Mouse (Mus musculus): Measurements from ENCODE around the gene Tmem98.
A peak's percentile ranks its signal among the peaks of the same experiment; 100 is the strongest.

Tmem98 gene

GRCm38 (mm10) chr11:80809993-80810821 lies at the start of gene Tmem98:
Gene Tmem98, plus strand, starts transcription at chr11:80810175.
- DNase-seq (ENCODE audit: extremely low spot score, low read depth, low spot score) = no peak

GRCm38 (mm10) chr11:80761285-80761974 lies 48.5 kb upstream of the Tmem98 start:
- no peak for DNase-seq (ENCODE audit: extremely low spot score, low read depth, low spot score)

GRCm38 (mm10) chr11:80762066-80762465 lies 47.9 kb upstream of the Tmem98 start:
- DNase-seq (ENCODE audit: extremely low spot score, low read depth, low spot score) = no peak

- no peak for DNase-seq (ENCODE audit: extremely low spot score, low read depth, low spot score)
Measured at GRCm38 (mm10) chr11:80766068-80766467, 43.9 kb upstream of the Tmem98 start.

- DNase-seq (ENCODE audit: extremely low spot score, low read depth, low spot score) = no peak
Measured at GRCm38 (mm10) chr11:80766472-80767319, 43.3 kb upstream of the Tmem98 start.

GRCm38 (mm10) chr11:80767320-80767617 lies 42.7 kb upstream of the Tmem98 start:
- no peak for DNase-seq (ENCODE audit: extremely low spot score, low read depth, low spot score)

- no peak for DNase-seq (ENCODE audit: extremely low spot score, low read depth, low spot score)
Measured at GRCm38 (mm10) chr11:80771186-80771585, 38.8 kb upstream of the Tmem98 start.

- no peak for DNase-seq (ENCODE audit: extremely low spot score, low read depth, low spot score)
Measured at GRCm38 (mm10) chr11:80771596-80772250, 38.3 kb upstream of the Tmem98 start.

GRCm38 (mm10) chr11:80772595-80773210 lies 37.3 kb upstream of the Tmem98 start:
- no peak for DNase-seq (ENCODE audit: extremely low spot score, low read depth, low spot score)

- DNase-seq (ENCODE audit: extremely low spot score, low read depth, low spot score) = no peak
Measured at GRCm38 (mm10) chr11:80775535-80775934, 34.4 kb upstream of the Tmem98 start.

GRCm38 (mm10) chr11:80777708-80778107 lies 32.3 kb upstream of the Tmem98 start:
- no peak for DNase-seq (ENCODE audit: extremely low spot score, low read depth, low spot score)

GRCm38 (mm10) chr11:80778157-80778556 lies 31.8 kb upstream of the Tmem98 start:
- DNase-seq (ENCODE audit: extremely low spot score, low read depth, low spot score) = no peak

- DNase-seq (ENCODE audit: extremely low spot score, low read depth, low spot score) = no peak
Measured at GRCm38 (mm10) chr11:80778916-80779526, 31.0 kb upstream of the Tmem98 start.

- DNase-seq (ENCODE audit: extremely low spot score, low read depth, low spot score) = peak; percentile 42
Measured at GRCm38 (mm10) chr11:80779527-80780344, 30.2 kb upstream of the Tmem98 start, which contains the start of gene Myo1d. Gene Myo1d, minus strand, starts transcription at chr11:80780025.

GRCm38 (mm10) chr11:80781535-80781934 lies 28.4 kb upstream of the Tmem98 start:
- no peak for DNase-seq (ENCODE audit: extremely low spot score, low read depth, low spot score)

GRCm38 (mm10) chr11:80783460-80783859 lies 26.5 kb upstream of the Tmem98 start:
- no peak for DNase-seq (ENCODE audit: extremely low spot score, low read depth, low spot score)

- no peak for DNase-seq (ENCODE audit: extremely low spot score, low read depth, low spot score)
Measured at GRCm38 (mm10) chr11:80784294-80784743, 25.7 kb upstream of the Tmem98 start.

GRCm38 (mm10) chr11:80785672-80786071 lies 24.3 kb upstream of the Tmem98 start:
- DNase-seq (ENCODE audit: extremely low spot score, low read depth, low spot score) = no peak

GRCm38 (mm10) chr11:80789647-80790240 lies 20.2 kb upstream of the Tmem98 start:
- DNase-seq (ENCODE audit: extremely low spot score, low read depth, low spot score) = no peak
